Mouse (Mus musculus) layer of hippocampus, postnatal 14 days (tissue): ENCODE measurements at regions not wholly inside any gene's neighbourhood (a gene's known extent, or its start where the extent isn't known, plus 50 kb on each side); places are given as distances from the start of the nearest gene placed in this dataset.

Experiments used
- DNase-seq, 2 experiments: peaks; one replicate each; pipeline ENCODE4 v3.0.0; 2021 to 2022; ENCODE audit warnings: low spot score in 2 of 2, mixed read lengths in 1 of 2

DNA sequence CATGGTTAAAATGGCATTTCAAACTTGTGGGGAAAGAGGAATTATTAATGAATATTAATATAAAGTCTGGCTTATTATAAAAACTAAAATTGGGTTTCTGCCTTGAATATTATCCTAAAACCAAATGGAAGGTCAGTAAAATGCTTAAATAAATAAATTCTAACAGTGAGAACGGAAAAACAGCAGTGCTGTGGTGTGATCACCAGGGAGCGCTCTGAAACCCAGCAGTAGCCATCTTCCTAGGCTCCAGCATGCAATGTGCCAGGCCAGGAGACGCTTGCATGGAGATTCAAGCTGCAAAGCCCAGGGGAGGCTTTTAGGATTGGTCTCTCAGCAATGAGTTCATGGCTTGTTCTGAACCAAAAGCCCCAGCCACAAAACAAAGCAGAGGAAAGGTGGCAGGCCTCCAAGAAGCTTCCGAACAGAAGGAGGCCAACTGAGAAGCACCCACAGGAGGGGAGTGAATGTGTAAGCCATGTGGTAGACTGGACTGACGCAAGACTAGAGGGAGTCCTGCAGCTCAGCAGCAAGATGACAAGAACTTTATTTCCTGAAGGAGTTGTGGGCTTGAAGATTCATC, 52.3 kb upstream of the Bace2 start:
- peak in 1 of 2 experiments; percentile 7 for DNase-seq
